Mouse (Mus musculus): ENCODE measurements around the gene Gpatch3.

- TF ChIP-seq CTCF (IDR thresholded peaks at IDR 0.05; ENCODE audit: borderline replicate concordance, control insufficient read depth, extremely low read depth, insufficient read depth, low read length, poor library complexity) (no peak), POLR2A (IDR thresholded peaks at IDR 0.05; ENCODE audit: control insufficient read depth, extremely low read depth, insufficient read depth, low read length, poor library complexity) (no peak)
Observed at GRCm38 (mm10) chr4:133622161-133622695, 47.7 kb downstream of the Gpatch3 start.
